Mouse (Mus musculus) heart, embryonic 16.5 days (tissue): ENCODE data around the gene 1700017B05Rik. TPM values are rescaled to one million over a fixed set of nuclear protein-coding genes. Genes with fewer than 3 reads are reported as not detected.

Experiments used
- ATAC-seq: fragments of 200-750 bp; cut with Nextera tagmentation; replicated peaks from 2 replicates; pipeline ENCODE4 v1.8.0; 2017; ENCODE audit warnings: moderate number of reproducible peaks; ENCODE audit not compliant: insufficient read depth, low FRiP score; ENCODE audit errors: extremely low read depth
- H3K27ac ChIP-seq: fragments of 300-500 bp; sonication (generic); 2 replicates; pipeline ENCODE4 v1.5.1; 2014; ENCODE audit warnings: mild to moderate bottlenecking, low read length, control low read depth, moderate library complexity
- H3K27me3 ChIP-seq: fragments of 300-500 bp; sonication (generic); 2 replicates; pipeline ENCODE4 v1.6.1; 2014; ENCODE audit warnings: low read length, mixed read lengths; ENCODE audit not compliant: control insufficient read depth, insufficient read depth
- H3K36me3 ChIP-seq: fragments of 300-500 bp; sonication (generic); 2 replicates; pipeline ENCODE4 v1.6.1; 2014; ENCODE audit not compliant: control insufficient read depth, insufficient read depth
- H3K4me1 ChIP-seq: fragments of 300-500 bp; sonication (generic); 2 replicates; pipeline ENCODE4 v1.6.1; 2014; ENCODE audit warnings: low read length, mixed read lengths; ENCODE audit not compliant: control insufficient read depth, insufficient read depth
- H3K4me2 ChIP-seq: fragments of 300-500 bp; sonication (generic); 2 replicates; pipeline ENCODE4 v1.6.1; 2014; ENCODE audit warnings: low read depth, mild to moderate bottlenecking, control low read depth, low read length
- H3K4me3 ChIP-seq: fragments of 300-500 bp; sonication (generic); 2 replicates; pipeline ENCODE4 v1.5.1; 2014; ENCODE audit warnings: mild to moderate bottlenecking, control low read depth, low read length
- H3K9ac ChIP-seq: fragments of 300-500 bp; sonication (generic); 2 replicates; pipeline ENCODE4 v1.6.1; 2014; ENCODE audit warnings: low read length, control low read depth
- H3K9me3 ChIP-seq: fragments of 300-500 bp; sonication (generic); replicated peaks from 2 replicates; pipeline ENCODE4 v1.6.1; 2016; ENCODE audit warnings: low read length; ENCODE audit not compliant: control insufficient read depth
- WGBS: fragments of 180-500 bp; shearing (Covaris S2); extraction: QIAGEN DNeasy Blood & Tissue Kit; methylation state at CpG from one replicate; pipeline ENCODE4 v1.1.7; 2014; 5-methylcytosine and 5-hydroxymethylcytosine counted together
- polyA plus RNA-seq: library from polyadenylated mRNA; unstranded; fragments of >200 nt; fragmentation: Nextera tagmentation; extraction: Ambion mirVana; gene quantifications from 2 replicates; pipeline ENCODE4 v1.2.1, GENCODE M21; 2015

Gene 1700017B05Rik
- polyA plus RNA-seq, 1 experiment from 2014 or later, result 14.2 TPM

DNA sequence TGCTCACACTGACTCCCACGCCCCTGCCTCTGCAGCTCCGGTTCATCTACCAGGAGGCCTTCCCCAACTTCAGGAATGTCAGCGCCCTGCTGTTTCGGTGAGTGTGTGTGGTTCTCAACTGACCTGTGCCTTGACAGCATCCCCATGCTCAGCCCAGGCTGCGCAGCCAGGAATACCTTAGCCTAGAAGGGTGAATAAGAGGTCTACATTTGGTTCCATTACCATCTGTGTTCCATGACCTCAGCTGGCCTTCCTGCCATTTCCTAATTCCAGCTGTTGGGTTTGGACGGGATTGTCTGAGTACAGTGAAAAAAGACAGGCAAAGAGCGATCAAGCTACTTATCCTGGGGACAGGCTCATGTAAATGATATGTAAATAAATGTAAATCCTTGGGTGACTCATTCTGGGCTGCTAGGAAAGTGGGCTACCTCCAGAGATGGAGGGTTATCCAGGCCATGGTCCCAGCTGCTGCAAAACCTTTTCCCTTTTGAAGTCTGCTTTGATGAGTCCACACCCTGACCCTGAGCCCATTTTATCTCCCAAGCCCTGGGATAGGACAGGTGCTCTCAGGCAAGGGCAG lies 18.2 kb downstream of the 1700017B05Rik start:
- H3K4me1 ChIP-seq, result peaks cover 3% of the 10 kb centered on the region; the same call in 1 of the 2 replicates
- no peaks in the 10 kb centered on the region for H3K27me3 ChIP-seq
- ATAC-seq, result no peak
- WGBS, result 40% methylated on average over 7 of the region's 7 CpGs
- no peak overlapping the region for H3K27ac ChIP-seq
- no peak overlapping the region for H3K9ac ChIP-seq
- no peak overlapping the region for H3K4me2 ChIP-seq
- no peaks in the 10 kb centered on the region for H3K9me3 ChIP-seq
- no peak overlapping the region for H3K4me3 ChIP-seq
- no peaks in the 10 kb centered on the region for H3K36me3 ChIP-seq

GRCm38 (mm10) chr9:57242916-57243315 lies 19.5 kb downstream of the 1700017B05Rik start:
- 35% methylated on average over 5 of the region's 5 CpGs for WGBS
- Histone ChIP-seq H3K36me3 (no peaks in the 10 kb centered on the region), H3K27ac (no peak overlapping the region), H3K4me2 (no peak overlapping the region), H3K9me3 (no peaks in the 10 kb centered on the region), H3K4me1 (peaks cover 3% of the 10 kb centered on the region; the same call in 1 of the 2 replicates), H3K4me3 (no peak overlapping the region), H3K9ac (no peak overlapping the region), H3K27me3 (no peaks in the 10 kb centered on the region)
- no peak for ATAC-seq

DNA sequence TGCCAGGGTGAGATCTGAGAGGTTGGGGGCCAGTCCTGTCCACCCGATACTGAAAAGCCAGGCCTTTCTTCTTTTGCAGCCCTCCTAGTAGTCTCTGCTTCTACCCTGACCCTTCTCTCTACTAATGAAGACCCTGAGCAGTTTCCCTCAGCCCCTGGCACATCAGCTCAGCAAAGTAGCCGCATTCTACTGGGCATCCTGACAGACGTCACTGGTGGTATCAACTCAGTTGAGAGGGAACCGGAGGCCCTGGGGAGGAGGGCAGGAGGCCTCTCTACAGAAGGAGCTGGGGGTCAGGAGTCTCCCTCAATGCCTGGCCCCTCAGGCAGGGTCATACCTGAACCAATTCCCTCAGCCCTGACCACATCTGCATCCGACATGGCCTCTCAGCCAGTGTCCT lies 21.3 kb downstream of the 1700017B05Rik start:
- H3K4me2 ChIP-seq, result no peak overlapping the region
- 62% methylated on average over 5 of the region's 5 CpGs for WGBS
- no peaks in the 10 kb centered on the region for H3K9me3 ChIP-seq
- no peaks in the 10 kb centered on the region for H3K4me1 ChIP-seq
- no peaks in the 10 kb centered on the region for H3K27me3 ChIP-seq
- H3K4me3 ChIP-seq, result no peak overlapping the region
- no peaks in the 10 kb centered on the region for H3K36me3 ChIP-seq
- ATAC-seq, result no peak
- no peak overlapping the region for H3K27ac ChIP-seq
- H3K9ac ChIP-seq, result no peak overlapping the region

GRCm38 (mm10) chr9:57238220-57238619 lies 24.2 kb downstream of the 1700017B05Rik start:
- Histone ChIP-seq H3K4me2 (no peak overlapping the region), H3K4me3 (no peak overlapping the region), H3K27ac (no peak overlapping the region), H3K9me3 (no peaks in the 10 kb centered on the region), H3K9ac (no peak overlapping the region), H3K4me1 (no peaks in the 10 kb centered on the region), H3K36me3 (no peaks in the 10 kb centered on the region), H3K27me3 (no peaks in the 10 kb centered on the region)
- WGBS, result 85% methylated on average over 2 of the region's 2 CpGs
- no peak for ATAC-seq

DNA sequence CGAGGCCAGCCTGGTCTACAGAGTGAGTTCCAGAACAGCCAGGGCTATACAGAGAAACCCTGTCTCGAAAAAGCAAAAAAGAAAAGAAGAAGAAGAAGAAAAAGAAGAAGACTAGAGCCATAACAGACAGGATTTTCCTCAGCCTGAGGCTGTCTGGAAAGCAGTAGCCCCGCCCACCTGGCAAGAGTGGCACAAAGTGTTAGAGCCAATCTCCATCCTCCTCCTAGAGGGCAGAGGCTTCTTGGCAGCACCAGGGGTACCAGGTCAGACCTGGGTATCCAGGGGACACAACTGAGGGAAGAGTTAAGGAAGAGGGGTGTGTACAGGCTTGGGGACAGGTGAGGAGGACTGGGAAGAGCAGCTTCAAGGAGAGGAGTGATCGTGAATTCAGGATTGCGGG lies 24.7 kb downstream of the 1700017B05Rik start:
- no peak for ATAC-seq

GRCm38 (mm10) chr9:57236256-57236655 lies 26.2 kb downstream of the 1700017B05Rik start, which contains the start of gene Trcg1:
Gene Trcg1, plus strand, starts transcription at chr9:57236556.
- H3K27me3 ChIP-seq, result no peaks in the 10 kb centered on the region
- H3K4me1 ChIP-seq, result no peaks in the 10 kb centered on the region
- H3K27ac ChIP-seq, result no peak within 1 kb of the TSS
- 83% methylated on average over 2 of the region's 2 CpGs for WGBS
- no peak within 1 kb of the TSS for H3K4me2 ChIP-seq
- no peaks in the 10 kb centered on the region for H3K36me3 ChIP-seq
- H3K4me3 ChIP-seq, result no peak within 1 kb of the TSS
- no peak within 1 kb of the TSS for H3K9ac ChIP-seq
- no peaks in the 10 kb centered on the region for H3K9me3 ChIP-seq
- no peak for ATAC-seq

More for the DNA sequence above, 24.7 kb downstream of the 1700017B05Rik start:
- 75% methylated on average over 5 of the region's 5 CpGs for WGBS
- no peaks in the 10 kb centered on the region for H3K27me3 ChIP-seq
- no peaks in the 10 kb centered on the region for H3K4me1 ChIP-seq
- H3K4me3 ChIP-seq, result no peak overlapping the region
- H3K36me3 ChIP-seq, result no peaks in the 10 kb centered on the region
- H3K4me2 ChIP-seq, result no peak overlapping the region
- H3K9me3 ChIP-seq, result no peaks in the 10 kb centered on the region
- no peak overlapping the region for H3K9ac ChIP-seq
- no peak overlapping the region for H3K27ac ChIP-seq

DNA sequence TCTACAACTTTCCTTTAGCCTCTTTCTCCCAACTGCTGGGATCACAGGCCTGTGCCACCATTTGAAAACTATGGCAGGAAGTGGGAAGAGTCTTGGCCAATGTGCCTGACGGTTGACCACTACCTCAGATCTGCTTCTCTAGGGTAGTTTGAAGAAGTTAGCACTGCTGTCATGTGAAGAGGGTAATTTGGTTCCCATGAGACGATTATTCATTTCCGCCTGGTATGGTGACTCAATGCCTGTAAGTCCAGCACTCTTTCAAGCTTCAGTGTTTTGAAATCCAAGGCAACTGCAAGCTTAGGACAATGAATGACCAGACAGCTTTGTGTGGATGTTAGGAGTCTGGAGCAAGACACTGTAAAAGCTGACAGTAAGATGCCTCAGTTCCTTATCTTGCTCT lies 28.6 kb downstream of the 1700017B05Rik start:
- no peak overlapping the region for H3K27ac ChIP-seq
- no peaks in the 10 kb centered on the region for H3K9me3 ChIP-seq
- H3K27me3 ChIP-seq, result no peaks in the 10 kb centered on the region
- 86% methylated on average over 3 of the region's 3 CpGs for WGBS
- no peak overlapping the region for H3K4me2 ChIP-seq
- H3K36me3 ChIP-seq, result no peaks in the 10 kb centered on the region
- H3K9ac ChIP-seq, result no peak overlapping the region
- no peak overlapping the region for H3K4me3 ChIP-seq
- no peak for ATAC-seq
- H3K4me1 ChIP-seq, result no peaks in the 10 kb centered on the region

- Histone ChIP-seq H3K4me2 (no peak overlapping the region), H3K36me3 (no peaks in the 10 kb centered on the region), H3K27ac (no peak overlapping the region), H3K9me3 (no peaks in the 10 kb centered on the region), H3K9ac (no peak overlapping the region), H3K4me3 (no peak overlapping the region), H3K27me3 (no peaks in the 10 kb centered on the region), H3K4me1 (no peaks in the 10 kb centered on the region)
- ATAC-seq, result no peak
- WGBS, result 30% methylated on average over 6 of the region's 6 CpGs
Measured at GRCm38 (mm10) chr9:57233142-57233541, 29.3 kb downstream of the 1700017B05Rik start.

- no peak for ATAC-seq
- Histone ChIP-seq H3K27ac (no peak overlapping the region), H3K4me1 (no peaks in the 10 kb centered on the region), H3K4me2 (no peak overlapping the region), H3K9ac (no peak overlapping the region), H3K36me3 (no peaks in the 10 kb centered on the region), H3K27me3 (0 out of 2 replicates have a peak, but pooled peaks cover under 1% of the 10 kb centered on the region), H3K9me3 (no peaks in the 10 kb centered on the region), H3K4me3 (no peak overlapping the region)
- WGBS, result 87% methylated on average over 5 of the region's 5 CpGs
Measured at GRCm38 (mm10) chr9:57232341-57232940, 30.0 kb downstream of the 1700017B05Rik start.
